Mouse (Mus musculus): ENCODE measurements at regions not wholly inside any gene's neighbourhood (a gene's known extent, or its start where the extent isn't known, plus 50 kb on each side); places are given as distances from the start of the nearest gene placed in this dataset.

- TF ChIP-seq GATA1 (IDR thresholded peaks at IDR 0.05; ENCODE audit: low read length): no peak
- no peak for TF ChIP-seq TAL1 (IDR thresholded peaks at IDR 0.05; ENCODE audit: low read length)
Measured at GRCm38 (mm10) chr15:87335737-87336136, 208.4 kb upstream of the Fam19a5 start.
